In the genomic region with DNA sequence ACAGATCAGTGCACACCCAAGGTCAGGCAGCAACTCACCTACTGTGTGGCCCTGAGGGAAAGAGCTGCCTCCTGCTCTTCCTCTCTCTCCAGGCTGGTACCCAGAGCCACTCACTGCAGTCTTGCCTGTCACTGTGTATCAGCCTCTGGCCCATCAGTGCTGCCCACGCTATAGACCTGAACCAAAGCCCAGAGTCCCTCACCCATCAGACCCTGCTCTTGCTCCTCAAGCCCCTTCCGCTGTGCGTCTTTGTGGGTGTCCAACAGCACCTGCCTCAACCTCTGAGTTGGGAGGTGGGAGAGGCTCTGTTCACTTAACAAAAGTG, we compare ENCODE assay signal across 8 mouse cellular contexts. TPM values are rescaled to one million over a fixed set of nuclear protein-coding genes. Genes with fewer than 3 reads are reported as not detected.
DNase-seq lines count a peak whose midpoint lies in the region; ATAC-seq and TF ChIP-seq lines count a peak whose summit lies in the region.

No protein-coding gene starts in this region.

- H3K9ac ChIP-seq in forebrain, embryonic 13.5 days, result no peak overlapping the region
- no peak overlapping the region for H3K9ac ChIP-seq in forebrain, postnatal 0 days
- H3K9ac ChIP-seq in lung, embryonic 15.5 days, result no peak overlapping the region
- no peak overlapping the region for H3K9ac ChIP-seq in embryonic facial prominence, embryonic 14.5 days (ENCODE audit: low read depth, low read length)
- no peak overlapping the region for H3K9ac ChIP-seq in liver, embryonic 12.5 days

- H3K9me3 ChIP-seq in forebrain, embryonic 13.5 days (replicated peaks), result no peaks in the 10 kb centered on the region
- no peaks in the 10 kb centered on the region for H3K9me3 ChIP-seq in forebrain, postnatal 0 days (ENCODE audit: low read length)
- no peaks in the 10 kb centered on the region for H3K9me3 ChIP-seq in lung, embryonic 15.5 days
- H3K9me3 ChIP-seq in embryonic facial prominence, embryonic 14.5 days (ENCODE audit: control insufficient read depth, low read length), result no peaks in the 10 kb centered on the region
- H3K9me3 ChIP-seq in liver, embryonic 12.5 days (replicated peaks), result no peaks in the 10 kb centered on the region

- DNase-seq in forebrain, postnatal 0 days, result no peak
- DNase-seq in lung, postnatal 25 days (ENCODE audit: low spot score), result no peak
- no peak for DNase-seq in embryonic facial prominence, embryonic 14.5 days (ENCODE audit: low spot score)
- no peak for DNase-seq in right cerebral cortex, postnatal 10 days (ENCODE audit: low spot score in 2 of 2)
- no peak for DNase-seq in kidney, adult 18-20 months

- H3K27ac ChIP-seq in forebrain, embryonic 13.5 days, result 0 out of 2 replicates have a peak overlapping the region, but pooled peaks have one; percentile 61
- H3K27ac ChIP-seq in forebrain, postnatal 0 days (ENCODE audit: low read depth, low read length), result no peak overlapping the region
- H3K27ac ChIP-seq in lung, embryonic 15.5 days, result peak overlapping the region; percentile 77
- H3K27ac ChIP-seq in embryonic facial prominence, embryonic 14.5 days (replicated peaks; ENCODE audit: low read depth, low read length), result 0 out of 2 replicates have a peak overlapping the region, but pooled peaks have one; percentile 45
- peak overlapping the region; percentile 34 for H3K27ac ChIP-seq in liver, embryonic 12.5 days

- H3K4me2 ChIP-seq in forebrain, embryonic 13.5 days, result no peak overlapping the region
- H3K4me2 ChIP-seq in forebrain, postnatal 0 days (ENCODE audit: low read depth), result no peak overlapping the region
- peak overlapping the region; percentile 14; the same call in 1 of the 2 replicates for H3K4me2 ChIP-seq in lung, embryonic 15.5 days
- no peak overlapping the region for H3K4me2 ChIP-seq in embryonic facial prominence, embryonic 14.5 days (ENCODE audit: low read depth, low read length)
- no peak overlapping the region for H3K4me2 ChIP-seq in liver, embryonic 12.5 days

- no peaks in the 10 kb centered on the region for H3K27me3 ChIP-seq in forebrain, embryonic 13.5 days
- no peaks in the 10 kb centered on the region for H3K27me3 ChIP-seq in forebrain, postnatal 0 days (ENCODE audit: insufficient read depth, low read length)
- H3K27me3 ChIP-seq in lung, embryonic 15.5 days, result no peaks in the 10 kb centered on the region
- no peaks in the 10 kb centered on the region for H3K27me3 ChIP-seq in embryonic facial prominence, embryonic 14.5 days (replicated peaks; ENCODE audit: control insufficient read depth, insufficient read depth, low read length)
- H3K27me3 ChIP-seq in liver, embryonic 12.5 days (replicated peaks), result no peaks in the 10 kb centered on the region

- ATAC-seq in forebrain, embryonic 13.5 days, result no peak
- ATAC-seq in forebrain, postnatal 0 days, result no peak
- no peak for ATAC-seq in lung, embryonic 15.5 days (ENCODE audit: borderline replicate concordance, extremely low read depth, low FRiP score, low TSS enrichment)
- ATAC-seq in embryonic facial prominence, embryonic 14.5 days (ENCODE audit: low read depth), result 0 out of 2 replicates have a peak, but pooled peaks have one; percentile 20
- peak; percentile 29; the same call in 1 of the 2 replicates for ATAC-seq in liver, embryonic 12.5 days

- no peaks in the 10 kb centered on the region for H3K36me3 ChIP-seq in forebrain, embryonic 13.5 days (ENCODE audit: poor library complexity, severe bottlenecking)
- no peaks in the 10 kb centered on the region for H3K36me3 ChIP-seq in forebrain, postnatal 0 days (ENCODE audit: insufficient read depth)
- no peaks in the 10 kb centered on the region for H3K36me3 ChIP-seq in lung, embryonic 15.5 days
- H3K36me3 ChIP-seq in embryonic facial prominence, embryonic 14.5 days (ENCODE audit: control insufficient read depth, insufficient read depth, low read length), result no peaks in the 10 kb centered on the region
- no peaks in the 10 kb centered on the region for H3K36me3 ChIP-seq in liver, embryonic 12.5 days

- peaks cover 78% of the 10 kb centered on the region for H3K4me1 ChIP-seq in forebrain, embryonic 13.5 days
- H3K4me1 ChIP-seq in forebrain, postnatal 0 days (ENCODE audit: insufficient read depth), result peaks cover 15% of the 10 kb centered on the region; the same call in 1 of the 2 replicates
- H3K4me1 ChIP-seq in lung, embryonic 15.5 days, result peaks cover 64% of the 10 kb centered on the region
- H3K4me1 ChIP-seq in embryonic facial prominence, embryonic 14.5 days (ENCODE audit: control insufficient read depth, insufficient read depth, low read length), result peaks cover 37% of the 10 kb centered on the region
- H3K4me1 ChIP-seq in liver, embryonic 12.5 days, result peaks cover 39% of the 10 kb centered on the region

- no peak overlapping the region for H3K4me3 ChIP-seq in forebrain, embryonic 13.5 days
- no peak overlapping the region for H3K4me3 ChIP-seq in forebrain, postnatal 0 days (ENCODE audit: low read depth, low read length)
- no peak overlapping the region for H3K4me3 ChIP-seq in lung, embryonic 15.5 days
- H3K4me3 ChIP-seq in embryonic facial prominence, embryonic 14.5 days (ENCODE audit: low read depth, low read length), result no peak overlapping the region
- no peak overlapping the region for H3K4me3 ChIP-seq in liver, embryonic 12.5 days

- no peak for TF ChIP-seq CTCF in forebrain, postnatal 0 days (IDR thresholded peaks at IDR 0.05; ENCODE audit: low read depth)

- 78% methylated on average over 3 of the region's 3 CpGs for WGBS in forebrain, embryonic 13.5 days
- 88% methylated on average over 3 of the region's 3 CpGs for WGBS in forebrain, postnatal 0 days
- WGBS in lung, embryonic 15.5 days, result 58% methylated on average over 3 of the region's 3 CpGs
- WGBS in embryonic facial prominence, embryonic 14.5 days, result 91% methylated on average over 3 of the region's 3 CpGs
- WGBS in liver, embryonic 12.5 days (ENCODE audit: insufficient replicate concordance), result 80% methylated on average over 3 of the region's 3 CpGs

RNA-seq across cellular contexts. Expression of a gene that starts 29.7 kb away (rescaled TPM):
- 13.6 and 14.7 TPM in 2 replicates for polyA plus RNA-seq in forebrain, embryonic 13.5 days (2015; fragmentation: Nextera tagmentation; extraction: Ambion mirVana)
- 19.3 and 20.5 TPM in 2 replicates for total RNA-seq in forebrain, postnatal 0 days (2014; rRNA removed)
- polyA plus RNA-seq in forebrain, postnatal 0 days (2015; fragmentation: Nextera tagmentation; extraction: Ambion mirVana), result 7.2 and 12.8 TPM in 2 replicates
- 17.8 and 20.3 TPM in 2 replicates for polyA plus RNA-seq in lung, embryonic 15.5 days (2015; fragmentation: Nextera tagmentation; extraction: Ambion mirVana)
- 14.2 and 16.2 TPM in 2 replicates for polyA plus RNA-seq in embryonic facial prominence, embryonic 14.5 days (2014; fragmentation: Nextera tagmentation; extraction: Ambion mirVana)
- polyA plus RNA-seq in liver, embryonic 12.5 days (2016; fragmentation: Nextera tagmentation; extraction: Ambion mirVana), result 8.9 and 9.5 TPM in 2 replicates

Comparison
In these comparisons a context has a peak if more than half of its experiments do, and no peak if none do; other contexts are left out.
1. ATAC-seq: peak in embryonic facial prominence, embryonic 14.5 days (single experiment) and liver, embryonic 12.5 days (single experiment); none in forebrain, embryonic 13.5 days (single experiment), forebrain, postnatal 0 days (single experiment) and lung, embryonic 15.5 days (single experiment).